8 mouse cellular contexts compared by ENCODE assay signal in genomic region chr6:87981030-87981485, GRCm38 (mm10). TPM values are rescaled to one million over a fixed set of nuclear protein-coding genes. Genes with fewer than 3 reads are reported as not detected.
A peak's percentile ranks its signal among the peaks of the same experiment; 100 is the strongest.
DNase-seq lines count a peak whose midpoint lies in the region; ATAC-seq and TF ChIP-seq lines count a peak whose summit lies in the region.

No protein-coding gene starts in this region.

- H3K27me3 ChIP-seq in forebrain, embryonic 16.5 days (replicated peaks; ENCODE audit: control insufficient read depth, insufficient read depth, low read length): no peaks in the 10 kb centered on the region
- H3K27me3 ChIP-seq in myocyte (ENCODE audit: control insufficient read depth, insufficient read depth, insufficient read length): no peaks in the 10 kb centered on the region

- H3K36me3 ChIP-seq in forebrain, embryonic 16.5 days (ENCODE audit: control insufficient read depth, insufficient read depth): peaks cover 2% of the 10 kb centered on the region; the same call in 1 of the 2 replicates
- no peaks in the 10 kb centered on the region for H3K36me3 ChIP-seq in myocyte (ENCODE audit: control insufficient read depth, insufficient read depth)

- peak overlapping the region; percentile 96 for H3K9ac ChIP-seq in forebrain, embryonic 16.5 days (replicated peaks; ENCODE audit: low read depth, low read length)

- H3K79me2 ChIP-seq in myocyte (ENCODE audit: control insufficient read depth, insufficient read depth): no peaks in the 10 kb centered on the region

- peaks cover 18% of the 10 kb centered on the region for H3K4me1 ChIP-seq in forebrain, embryonic 16.5 days (replicated peaks; ENCODE audit: control insufficient read depth, insufficient read depth, low read length)

- no peaks in the 10 kb centered on the region for H3K9me3 ChIP-seq in forebrain, embryonic 16.5 days (ENCODE audit: control insufficient read depth, low read length)

- H3K27ac ChIP-seq in forebrain, embryonic 16.5 days (ENCODE audit: low read length): peak overlapping the region; percentile 95

- peak; percentile 55 for TF ChIP-seq POLR2A in myocyte (IDR thresholded peaks at IDR 0.05; ENCODE audit: insufficient read length, low read depth)

- ATAC-seq in forebrain, embryonic 16.5 days: peak; percentile 41

- under 1% methylated on average over 48 of the region's 56 CpGs for WGBS in forebrain, embryonic 16.5 days

- peak overlapping the region; percentile 99 for H3K4me3 ChIP-seq in forebrain, embryonic 16.5 days (replicated peaks; ENCODE audit: low read length)
- peak overlapping the region; percentile 58 for H3K4me3 ChIP-seq in myocyte

- peak; percentile 46 for DNase-seq in adrenal gland, postnatal 10 days
- DNase-seq in adrenal gland, adult 18-20 months (ENCODE audit: low spot score in 2 of 2): no peak
- peak; percentile 35 for DNase-seq in ovary, postnatal 14 days (ENCODE audit: low spot score)
- DNase-seq in ovary, adult 18-20 months (ENCODE audit: low spot score): no peak
- DNase-seq in kidney, postnatal 4 days: peak; percentile 59 to 70
- DNase-seq in c-Kit-positive CD71-positive TER-119-positive erythroid progenitor cells, embryonic 14.5 days (ENCODE audit: low spot score): no peak

- peak overlapping the region; percentile 66 for H3ac ChIP-seq in myocyte (ENCODE audit: control insufficient read depth, insufficient read length)

- H3K4me2 ChIP-seq in forebrain, embryonic 16.5 days (ENCODE audit: low read length): peak overlapping the region; percentile 91
- H3K4me2 ChIP-seq in myocyte (ENCODE audit: low read depth): peak overlapping the region; percentile 75

TF ChIP-seq in myocyte, 11 proteins besides CTCF, POLR2A, EP300 and RAD21:
- TF ChIP-seq SRF (IDR thresholded peaks at IDR 0.05; ENCODE audit: control insufficient read depth, insufficient read length, low read depth) (no peak), CEBPB (IDR thresholded peaks at IDR 0.05; ENCODE audit: insufficient read depth, poor library complexity, severe bottlenecking) (no peak), TCF12 (IDR thresholded peaks at IDR 0.05; ENCODE audit: insufficient read depth, poor library complexity, severe bottlenecking) (no peak), REST (IDR thresholded peaks at IDR 0.05; ENCODE audit: insufficient read depth, insufficient read length) (no peak), MYOG (IDR thresholded peaks at IDR 0.05; ENCODE audit: control insufficient read depth in 1 of 3, insufficient read depth in 1 of 3, insufficient read length in 2 of 3, low read depth in 2 of 3) (peak in 2 of 3 experiments; percentile 1 to 13), USF1 (IDR thresholded peaks at IDR 0.05; ENCODE audit: low read depth) (no peak), POLR2AphosphoS2 (IDR thresholded peaks at IDR 0.05; ENCODE audit: insufficient read length, low read depth) (no peak)

RNA-seq across cellular contexts. Expression of gene H1fx, which starts 0.4 kb away (rescaled TPM):
- total RNA-seq in adrenal gland, postnatal 10 days (2021): 10 to 100 TPM; 28.9 to 30.8 TPM
- 1 to 10 TPM; 5.9 to 9.1 TPM for total RNA-seq in adrenal gland, adult 18-20 months (2021)
- polyA plus RNA-seq in forebrain, embryonic 16.5 days (2015; fragmentation: Nextera tagmentation; extraction: Ambion mirVana): 18.4 and 19.8 TPM in 2 replicates
- polyA plus RNA-seq in myocyte (2012; fragmentation: generic; extraction: Trizol): 84.3 TPM

Comparison
In these comparisons a context has a peak if more than half of its experiments do, and no peak if none do; other contexts are left out.
1. DNase-seq: peak in adrenal gland, postnatal 10 days (single experiment), ovary, postnatal 14 days (single experiment) and kidney, postnatal 4 days (2 of 2); none in adrenal gland, adult 18-20 months (0 of 2), ovary, adult 18-20 months (single experiment) and c-Kit-positive CD71-positive TER-119-positive erythroid progenitor cells, embryonic 14.5 days (single experiment).